Mouse (Mus musculus): ENCODE data around the gene Yipf3.

DNA sequence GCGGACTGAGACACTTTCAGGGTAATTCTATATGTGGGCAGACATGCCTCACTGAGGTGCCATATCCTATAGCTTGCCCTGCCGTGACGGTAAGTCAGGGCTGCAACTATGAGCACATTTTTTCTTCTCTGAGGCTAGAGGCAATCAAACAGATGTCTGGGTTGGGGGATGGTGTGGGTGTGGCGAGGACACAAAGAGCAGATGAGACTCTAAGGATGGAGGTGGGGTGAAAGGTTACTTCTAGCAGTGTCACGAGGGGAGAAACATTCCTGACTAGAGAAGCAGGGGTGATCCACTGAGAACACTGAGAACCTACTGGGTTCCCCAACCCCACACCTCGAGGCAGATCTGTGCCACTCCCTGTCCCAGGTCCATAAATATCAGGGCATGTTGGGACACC lies 19.1 kb downstream of the Yipf3 start:
- TF ChIP-seq CTCF (IDR thresholded peaks at IDR 0.05; ENCODE audit: borderline replicate concordance, control insufficient read depth, extremely low read depth, insufficient read depth, low read length, poor library complexity) (no peak), POLR2A (IDR thresholded peaks at IDR 0.05; ENCODE audit: control insufficient read depth, extremely low read depth, insufficient read depth, low read length, poor library complexity) (no peak)
